8 mouse cellular contexts compared by ENCODE assay signal in the genomic region with DNA sequence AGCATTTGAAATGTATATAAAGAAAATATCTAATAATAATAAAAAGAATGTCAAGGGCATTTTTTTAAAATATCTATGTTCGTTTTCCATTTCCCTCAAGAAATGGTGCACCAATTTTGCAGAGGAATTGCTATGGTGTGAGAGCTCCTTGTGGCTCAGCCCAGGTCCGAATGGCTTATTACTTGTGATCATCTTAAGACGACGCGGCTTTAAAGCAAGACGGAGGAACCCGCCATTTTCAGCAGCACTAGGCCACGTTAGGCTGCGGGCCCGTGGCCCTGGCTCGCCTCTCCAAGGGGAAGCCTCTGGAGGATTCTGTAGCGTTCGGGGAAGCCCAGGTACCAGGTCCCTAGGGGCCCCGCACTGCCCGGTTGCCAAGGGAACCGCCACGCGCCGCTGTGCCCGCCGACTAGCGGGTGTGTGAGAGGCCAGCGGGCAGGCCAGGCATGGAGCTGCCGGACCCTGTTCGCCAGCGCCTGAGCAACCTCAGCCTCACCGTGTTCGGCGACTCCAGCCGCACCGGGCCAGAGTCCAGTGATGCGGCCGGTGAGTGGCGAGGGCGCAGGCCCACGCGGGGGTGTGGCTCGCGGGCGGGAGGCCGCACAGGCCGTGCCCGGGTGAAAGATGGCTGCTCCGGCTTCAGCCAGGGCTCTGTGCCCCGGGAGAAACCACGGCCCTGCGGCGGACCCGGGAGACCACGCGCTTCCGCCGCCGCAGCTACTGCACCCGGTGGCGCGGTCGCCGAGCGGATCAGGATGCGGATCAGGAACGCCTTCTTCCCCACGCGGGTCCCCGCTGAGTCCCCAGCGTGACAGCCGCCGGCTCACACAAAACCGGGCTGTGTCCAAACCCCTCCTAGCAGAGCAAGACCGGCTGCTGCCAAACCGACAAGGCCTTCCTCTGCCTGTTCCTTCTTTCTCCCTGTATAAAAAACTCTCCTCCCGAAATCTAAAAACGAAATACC. TPM values are rescaled to one million over a fixed set of nuclear protein-coding genes. Genes with fewer than 3 reads are reported as not detected.
A peak's percentile ranks its signal among the peaks of the same experiment; 100 is the strongest.
DNase-seq lines count a peak whose midpoint lies in the region; ATAC-seq and TF ChIP-seq lines count a peak whose summit lies in the region.

A gene (plus strand): TSS at position 51 of the 964 bp plus-strand sequence.

- no peaks in the 10 kb centered on the region for H3K9me3 ChIP-seq in hindbrain, postnatal 0 days (ENCODE audit: low read length)

- DNase-seq in cerebellum, postnatal 4 days (ENCODE audit: low spot score in 2 of 2) = peak; percentile 82 to 90
- DNase-seq in gastrocnemius, adult 8-10 months (ENCODE audit: low spot score in 2 of 2) = peak; percentile 79 to 84
- peak; percentile 90 for DNase-seq in hindbrain, postnatal 0 days (ENCODE audit: low spot score)
- DNase-seq in left cerebral cortex, adult 2 months (ENCODE audit: extremely low spot score in 1 of 2, low spot score in 2 of 2) = peak; percentile 86 to 90
- peak; percentile 79 for DNase-seq in retina, postnatal 7 days (ENCODE audit: low read depth, low spot score)
- DNase-seq in urinary bladder, adult 18-20 months (ENCODE audit: low spot score in 2 of 2) = peak; percentile 76 to 94

- H3K27me3 ChIP-seq in hindbrain, postnatal 0 days (ENCODE audit: insufficient read depth, low read length) = no peaks in the 10 kb centered on the region

- H3K79me2 ChIP-seq in macrophage (ENCODE audit: inconsistent target) = no peaks in the 10 kb centered on the region

- intact Hi-C loops in left cerebral cortex, adult 2 months (cut with DNase I) = loop anchor here (1.0 to 5.0 kb wide), 5 partner anchors 75 to 460 kb away; a partner anchor contains a TSS

- H3K4me1 ChIP-seq in hindbrain, postnatal 0 days (ENCODE audit: insufficient read depth, low read length) = peaks cover 4% of the 10 kb centered on the region; the same call in 1 of the 2 replicates

- H3K4me3 ChIP-seq in hindbrain, postnatal 0 days (ENCODE audit: low read length) = peak within 1 kb of the TSS; percentile 75
- peak within 1 kb of the TSS; percentile 71 for H3K4me3 ChIP-seq in left cerebral cortex, adult 2 months
- peak within 1 kb of the TSS; percentile 31 for H3K4me3 ChIP-seq in macrophage (ENCODE audit: inconsistent target)

- no peaks in the 10 kb centered on the region for H3K36me3 ChIP-seq in hindbrain, postnatal 0 days (ENCODE audit: insufficient read depth, low read length)
- H3K36me3 ChIP-seq in macrophage (ENCODE audit: inconsistent target) = no peaks in the 10 kb centered on the region

- H3K4me2 ChIP-seq in hindbrain, postnatal 0 days (ENCODE audit: low read depth, low read length) = peak within 1 kb of the TSS; percentile 76

- WGBS in hindbrain, postnatal 0 days = under 1% methylated on average over 71 of the region's 73 CpGs
- WGBS in macrophage (ENCODE audit: missing documents) = 2% methylated on average over 73 of the region's 73 CpGs

- peak within 1 kb of the TSS; percentile 100 for H3K27ac ChIP-seq in hindbrain, postnatal 0 days
- H3K27ac ChIP-seq in left cerebral cortex, adult 2 months = peak within 1 kb of the TSS; percentile 99
- 0 out of 2 replicates have a peak within 1 kb of the TSS, but pooled peaks have one; percentile 21 for H3K27ac ChIP-seq in macrophage

- peak; percentile 30 for TF ChIP-seq CTCF in hindbrain, postnatal 0 days (IDR thresholded peaks at IDR 0.05; ENCODE audit: low read depth)
- peak; percentile 22 for TF ChIP-seq CTCF in left cerebral cortex, adult 2 months (IDR thresholded peaks at IDR 0.05)

- peak within 1 kb of the TSS; percentile 97 for H3K9ac ChIP-seq in hindbrain, postnatal 0 days (replicated peaks; ENCODE audit: low read length)

- ATAC-seq in activated CD4-positive, CD25-positive, alpha-beta regulatory T cell, adult 4 months = peak; percentile 80
- ATAC-seq in hindbrain, postnatal 0 days = peak; percentile 97

RNA-seq across cellular contexts. Expression of the gene that starts here (rescaled TPM):
- 1 to 10 TPM in 1 of 2 experiments, under 1 TPM in 1; 0.36 to 1.5 TPM for polyA plus RNA-seq in activated CD4-positive, CD25-positive, alpha-beta regulatory T cell, adult 4 months (2017; shearing (Covaris generic))
- total RNA-seq in gastrocnemius, adult 8-10 months (2022) = 1 to 10 TPM; 1.8 to 2.8 (median 2.2) TPM
- total RNA-seq in hindbrain, postnatal 0 days (2014; rRNA removed) = 20.5 and 23.7 TPM in 2 replicates
- 23.5 and 23.7 TPM in 2 replicates for polyA plus RNA-seq in hindbrain, postnatal 0 days (2015; fragmentation: Nextera tagmentation; extraction: Ambion mirVana)
- 1 to 10 TPM; 5.6 to 6.1 TPM for total RNA-seq in left cerebral cortex, adult 2 months (2021)
- total RNA-seq in macrophage (2018; cell fraction: chromatin; rRNA removed) = 1 to 10 TPM in 4 of 26 experiments, under 1 TPM in 10, not detected in 12; 0.48 to 2.7 (median 0.76) TPM
- 1 to 10 TPM in 19 of 26 experiments, under 1 TPM in 7; 0.57 to 2.2 (median 1.4) TPM for total RNA-seq in macrophage (2018; cell fraction: cytosol; rRNA removed)
- total RNA-seq in macrophage (2018; cell fraction: nucleus; rRNA removed) = 1 to 10 TPM in 15 of 26 experiments, under 1 TPM in 5, not detected in 6; 0.40 to 4.0 (median 1.2) TPM
- 1.1 to 2.1 TPM (median 1.8 TPM) in 3 replicates for polyA plus RNA-seq in macrophage (2018)

Comparison
In these comparisons a context has a peak if more than half of its experiments do, and no peak if none do; other contexts are left out.
1. Peak in every context shown above with its lines: DNase-seq, ATAC-seq, H3K4me3 ChIP-seq and H3K27ac ChIP-seq.
2. H3K27ac ChIP-seq: peak in every context shown above with its lines; median percentile 100 in hindbrain, postnatal 0 days; 99 in left cerebral cortex, adult 2 months; 21 in macrophage.